Mouse (Mus musculus) midbrain, embryonic 16.5 days (tissue): ENCODE data around the gene Trim31. TPM values are rescaled to one million over a fixed set of nuclear protein-coding genes. Genes with fewer than 3 reads are reported as not detected.

ENCODE experiments used
- polyA plus RNA-seq: library from polyadenylated mRNA; unstranded; fragments of >200 nt; fragmentation: Nextera tagmentation; extraction: Ambion mirVana; gene quantifications from 2 replicates; pipeline ENCODE4 v1.2.1, GENCODE M21; 2015

The Trim31 gene
- polyA plus RNA-seq, 1 experiment from 2014 or later: not detected

Other genes starting within 250 kb of the Trim31 start
- not detected in 2 replicates for gene H2-M1, start 225.9 kb upstream of the Trim31 start, polyA plus RNA-seq
- gene H2-M10.5, start 125.2 kb upstream of the Trim31 start, polyA plus RNA-seq: not detected in 2 replicates
- gene H2-M10.6, start 85.9 kb upstream of the Trim31 start, polyA plus RNA-seq: not detected in 2 replicates
- gene Trim26, start 61.0 kb upstream of the Trim31 start, polyA plus RNA-seq: 44.5 and 48.0 TPM in 2 replicates
- 0.53 and 0.89 TPM in 2 replicates for gene Trim15, start 30.9 kb upstream of the Trim31 start, polyA plus RNA-seq
- 0.70 and 1.0 TPM in 2 replicates for gene Trim10, start 28.5 kb upstream of the Trim31 start, polyA plus RNA-seq
- gene Trim40, start 8.0 kb upstream of the Trim31 start, polyA plus RNA-seq: not detected in 2 replicates
- gene Rnf39, start 44.8 kb downstream of the Trim31 start, polyA plus RNA-seq: 1.7 and 2.0 TPM in 2 replicates
- gene Ppp1r11, start 53.6 kb downstream of the Trim31 start, polyA plus RNA-seq: 158 and 166 TPM in 2 replicates
- gene Znrd1, start 60.4 kb downstream of the Trim31 start, polyA plus RNA-seq: 47.3 and 52.3 TPM in 2 replicates
- 4.7 and 6.5 TPM in 2 replicates for gene Znrd1as, start 60.5 kb downstream of the Trim31 start, polyA plus RNA-seq
- gene 2410137M14Rik, start 83.1 kb downstream of the Trim31 start, polyA plus RNA-seq: 0.42 and 0.44 TPM in 2 replicates
- gene H2-M5, start 91.4 kb downstream of the Trim31 start, polyA plus RNA-seq: 2.9 and 3.4 TPM in 2 replicates
- 280 and 312 TPM in 2 replicates for gene Zfp57, start 103.0 kb downstream of the Trim31 start, polyA plus RNA-seq
- 2.0 and 3.2 TPM in 2 replicates for gene Mog, start 125.3 kb downstream of the Trim31 start, polyA plus RNA-seq
- gene Gabbr1, start 147.8 kb downstream of the Trim31 start, polyA plus RNA-seq: 81.7 and 94.9 TPM in 2 replicates
- not detected in 2 replicates for gene Olfr90, start 190.4 kb downstream of the Trim31 start, polyA plus RNA-seq
- gene Olfr91, start 200.2 kb downstream of the Trim31 start, polyA plus RNA-seq: not detected in 2 replicates
- gene Olfr92, start 222.0 kb downstream of the Trim31 start, polyA plus RNA-seq: not detected in 2 replicates